Mouse (Mus musculus) kidney, postnatal 0 days (tissue): ENCODE data around the gene Nrg4. TPM values are rescaled to one million over a fixed set of nuclear protein-coding genes. Genes with fewer than 3 reads are reported as not detected.

ENCODE experiments used
- ATAC-seq: fragments of 200-750 bp; cut with Nextera tagmentation; replicated peaks from 2 replicates; pipeline ENCODE4 v1.8.0; 2017; ENCODE audit warnings: low read depth, moderate number of reproducible peaks, moderate TSS enrichment, moderate library complexity; ENCODE audit not compliant: low FRiP score
- DNase-seq: peaks from one replicate; pipeline ENCODE4 v3.0.0-alpha.2; 2016; ENCODE audit warnings: low spot score
- H3K27ac ChIP-seq: fragments of 300-500 bp; sonication (generic); 2 replicates; pipeline ENCODE4 v1.5.1; 2014; ENCODE audit warnings: mild to moderate bottlenecking
- H3K27me3 ChIP-seq: fragments of 300-500 bp; sonication (generic); 2 replicates; pipeline ENCODE4 v1.6.1; 2014; ENCODE audit warnings: low read length, mixed read lengths; ENCODE audit not compliant: insufficient read depth
- H3K36me3 ChIP-seq: fragments of 300-500 bp; sonication (generic); 2 replicates; pipeline ENCODE4 v1.6.1; 2014; ENCODE audit warnings: low read length, mixed read lengths; ENCODE audit not compliant: insufficient read depth
- H3K4me1 ChIP-seq: fragments of 300-500 bp; sonication (generic); replicated peaks from 2 replicates; pipeline ENCODE4 v1.6.1; 2014; ENCODE audit warnings: antibody characterized with exemption, low read length, mixed read lengths; ENCODE audit not compliant: insufficient read depth
- H3K4me2 ChIP-seq: fragments of 300-500 bp; sonication (generic); 2 replicates; pipeline ENCODE4 v1.6.1; 2014; ENCODE audit warnings: mild to moderate bottlenecking, low read length, moderate library complexity, mixed read lengths
- H3K4me3 ChIP-seq: fragments of 300-500 bp; sonication (generic); replicated peaks from 2 replicates; pipeline ENCODE4 v1.5.1; 2014; ENCODE audit warnings: low read depth, low read length
- H3K9ac ChIP-seq: fragments of 300-500 bp; sonication (generic); 2 replicates; pipeline ENCODE4 v1.6.1; 2014; ENCODE audit warnings: low read depth, low read length
- H3K9me3 ChIP-seq: fragments of 300-500 bp; sonication (generic); replicated peaks from 2 replicates; pipeline ENCODE4 v1.6.1; 2016; ENCODE audit warnings: low read length, inconsistent platforms, mixed read lengths
- CTCF ChIP-seq: IDR thresholded peaks from 2 replicates; pipeline ENCODE4 v1.5.1; 2016; ENCODE audit warnings: antibody characterized with exemption, low read depth, mild to moderate bottlenecking, moderate library complexity
- WGBS: fragments of 180-500 bp; shearing (Covaris S2); extraction: QIAGEN DNeasy Blood & Tissue Kit; methylation state at CpG from one replicate; pipeline ENCODE4 v1.1.7; 2014; 5-methylcytosine and 5-hydroxymethylcytosine counted together
- polyA plus RNA-seq: library from polyadenylated mRNA; unstranded; fragments of >200 nt; fragmentation: Nextera tagmentation; extraction: Ambion mirVana; gene quantifications from 2 replicates; pipeline ENCODE4 v1.2.1, GENCODE M21; 2015

The Nrg4 gene
- polyA plus RNA-seq, 1 experiment from 2014 or later = 0.39 TPM

DNA sequence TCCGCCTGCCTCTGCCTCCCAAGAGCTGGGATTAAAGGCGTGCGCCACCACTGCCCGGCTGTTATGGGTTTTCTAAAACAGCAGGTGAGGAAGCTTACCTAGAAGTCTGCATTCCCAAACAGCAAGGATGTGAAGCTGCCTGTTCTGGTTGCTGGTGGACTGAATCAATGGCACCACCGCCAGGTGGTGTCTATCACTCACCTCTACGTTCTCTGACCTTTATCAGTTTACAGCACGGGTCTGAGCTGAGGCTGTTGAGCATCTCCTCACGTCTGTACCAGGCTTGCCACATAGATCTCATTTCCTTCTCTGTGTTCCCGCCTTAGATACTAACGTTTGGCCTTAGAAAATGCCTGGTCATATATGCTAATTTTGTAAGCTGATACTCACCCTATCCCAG, 97.6 kb downstream of the Nrg4 start:
- no peak overlapping the region for H3K9ac ChIP-seq
- H3K36me3 ChIP-seq = peaks cover 9% of the 10 kb centered on the region
- DNase-seq (no peak), ATAC-seq (no peak)
- no peak overlapping the region for H3K4me3 ChIP-seq
- WGBS = 65% methylated on average over 10 of the region's 10 CpGs
- no peak overlapping the region for H3K4me2 ChIP-seq
- no peaks in the 10 kb centered on the region for H3K27me3 ChIP-seq
- no peak for TF ChIP-seq CTCF
- no peaks in the 10 kb centered on the region for H3K9me3 ChIP-seq
- no peak overlapping the region for H3K27ac ChIP-seq
- H3K4me1 ChIP-seq = no peaks in the 10 kb centered on the region

DNA sequence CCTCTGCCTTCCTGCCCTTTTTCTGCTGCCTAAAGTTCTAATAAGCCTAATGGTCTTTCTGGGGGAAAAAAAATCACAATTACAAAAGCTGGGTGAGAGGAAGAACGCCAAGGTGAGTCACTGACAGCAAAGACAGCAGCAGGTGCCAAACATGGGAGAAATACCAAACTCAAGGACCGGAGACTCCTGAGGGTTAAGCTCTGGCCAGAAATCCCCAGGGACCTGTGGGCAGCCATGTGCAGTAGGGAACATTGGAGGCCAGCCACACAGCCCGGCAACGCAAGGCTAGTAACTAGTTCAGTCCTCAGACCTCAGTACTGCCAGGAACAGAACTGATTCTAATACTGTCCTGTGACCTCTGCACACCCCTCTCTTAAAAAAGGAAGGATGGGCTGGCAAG, 98.5 kb downstream of the Nrg4 start:
- DNase-seq = no peak
- H3K27me3 ChIP-seq = no peaks in the 10 kb centered on the region
- H3K4me2 ChIP-seq = no peak overlapping the region
- 78% methylated on average over 4 of the region's 4 CpGs for WGBS
- H3K9me3 ChIP-seq = no peaks in the 10 kb centered on the region
- ATAC-seq = no peak
- TF ChIP-seq CTCF = no peak
- H3K4me1 ChIP-seq = no peaks in the 10 kb centered on the region
- no peak overlapping the region for H3K4me3 ChIP-seq
- H3K36me3 ChIP-seq = peaks cover 17% of the 10 kb centered on the region
- no peak overlapping the region for H3K9ac ChIP-seq
- no peak overlapping the region for H3K27ac ChIP-seq

DNA sequence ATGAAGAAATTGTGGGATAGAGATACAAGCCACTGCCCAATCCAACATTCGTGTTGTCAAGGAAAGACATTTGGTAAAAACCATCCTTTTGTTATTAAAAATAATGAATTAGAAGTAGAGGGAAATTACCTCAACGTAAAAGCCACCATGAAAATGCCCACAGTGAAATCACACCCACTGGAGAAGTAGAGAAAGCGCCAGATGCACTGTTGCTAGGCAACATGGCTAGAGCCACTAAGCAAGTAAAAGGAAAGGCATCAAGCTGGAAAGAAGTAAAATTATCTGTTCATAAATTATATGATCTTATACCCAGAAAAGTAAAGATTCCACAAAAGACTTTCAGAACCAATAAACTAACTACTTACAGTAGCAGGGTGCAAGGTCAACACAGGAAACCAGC, 100.4 kb downstream of the Nrg4 start:
- Histone ChIP-seq H3K9ac (no peak overlapping the region), H3K4me3 (no peak overlapping the region), H3K4me1 (no peaks in the 10 kb centered on the region), H3K9me3 (no peaks in the 10 kb centered on the region), H3K4me2 (no peak overlapping the region), H3K36me3 (peaks cover 35% of the 10 kb centered on the region), H3K27me3 (no peaks in the 10 kb centered on the region), H3K27ac (no peak overlapping the region)
- WGBS = 90% methylated on average over 3 of the region's 3 CpGs
- DNase-seq (no peak), ATAC-seq (no peak)
- no peak for TF ChIP-seq CTCF

DNA sequence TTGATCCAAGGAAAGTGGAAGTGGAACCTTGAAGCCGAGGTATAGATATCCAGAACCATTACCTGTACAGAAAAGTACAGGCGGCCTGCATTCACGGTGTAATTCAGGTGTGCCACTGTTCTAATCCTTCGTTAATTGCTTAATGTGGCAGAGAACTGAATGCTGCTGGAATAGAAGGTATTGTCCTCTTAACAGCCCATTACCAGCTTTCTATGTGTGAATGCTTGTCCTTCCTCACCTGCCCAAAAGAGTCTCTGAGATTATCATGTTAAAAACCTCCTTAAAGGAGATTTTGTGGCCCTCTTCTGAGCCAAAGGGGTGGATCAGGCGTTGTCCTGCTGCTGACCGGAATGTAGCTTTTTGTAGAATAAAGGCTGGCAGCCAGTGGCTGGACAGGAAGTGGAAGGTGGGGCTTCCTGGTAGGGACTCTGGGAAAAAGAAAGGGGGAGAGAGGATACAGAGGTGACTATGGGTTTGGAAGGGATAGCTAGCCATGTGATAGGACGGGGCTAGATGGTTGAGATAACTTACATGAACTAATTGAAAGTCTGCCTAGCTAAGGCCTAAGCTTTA, 101.4 kb downstream of the Nrg4 start:
- DNase-seq (no peak), ATAC-seq (no peak)
- Histone ChIP-seq H3K9ac (no peak overlapping the region), H3K9me3 (no peaks in the 10 kb centered on the region), H3K27me3 (no peaks in the 10 kb centered on the region), H3K4me2 (no peak overlapping the region), H3K27ac (no peak overlapping the region), H3K4me1 (no peaks in the 10 kb centered on the region), H3K4me3 (no peak overlapping the region), H3K36me3 (peaks cover 43% of the 10 kb centered on the region)
- TF ChIP-seq CTCF = no peak
- WGBS = 89% methylated on average over 7 of the region's 7 CpGs

GRCm38 (mm10) chr9:55217381-55217780, 109.3 kb downstream of the Nrg4 start:
- H3K27me3 ChIP-seq = no peaks in the 10 kb centered on the region
- no peak for DNase-seq
- no peak overlapping the region for H3K9ac ChIP-seq
- ATAC-seq = no peak
- H3K36me3 ChIP-seq = peaks cover 70% of the 10 kb centered on the region
- no peak overlapping the region for H3K27ac ChIP-seq
- no peaks in the 10 kb centered on the region for H3K9me3 ChIP-seq
- TF ChIP-seq CTCF = no peak
- no peaks in the 10 kb centered on the region for H3K4me1 ChIP-seq
- 85% methylated on average over 3 of the region's 3 CpGs for WGBS
- H3K4me2 ChIP-seq = no peak overlapping the region
- H3K4me3 ChIP-seq = no peak overlapping the region

DNA sequence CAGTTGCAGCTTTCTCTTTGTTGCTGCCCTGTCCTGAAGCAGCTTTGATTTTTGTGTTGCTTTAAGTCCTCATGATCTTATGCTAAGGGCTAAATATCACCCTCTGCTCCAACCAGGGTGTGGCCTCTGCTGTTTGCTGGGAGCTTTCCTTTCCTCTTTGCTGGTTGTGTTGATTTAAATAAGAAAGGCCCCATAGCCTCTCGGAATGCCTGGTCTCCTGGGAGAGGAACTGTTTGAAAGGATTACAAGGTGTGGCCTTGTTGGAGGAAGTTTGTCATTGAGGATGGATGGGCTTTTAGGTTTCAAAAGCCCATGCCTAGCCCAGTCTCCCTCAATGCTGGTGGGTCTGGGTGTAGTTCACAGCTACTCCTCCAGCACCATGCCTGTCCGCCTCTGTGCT, 110.6 kb downstream of the Nrg4 start:
- Histone ChIP-seq H3K9ac (no peak overlapping the region), H3K9me3 (no peaks in the 10 kb centered on the region), H3K36me3 (peaks cover 58% of the 10 kb centered on the region), H3K4me2 (no peak overlapping the region), H3K4me1 (no peaks in the 10 kb centered on the region), H3K27ac (no peak overlapping the region), H3K27me3 (no peaks in the 10 kb centered on the region), H3K4me3 (no peak overlapping the region)
- ATAC-seq (no peak), DNase-seq (no peak)
- 80% methylated on average over 2 of the region's 2 CpGs for WGBS
- no peak for TF ChIP-seq CTCF

- no peak for TF ChIP-seq CTCF
- Histone ChIP-seq H3K36me3 (peaks cover 55% of the 10 kb centered on the region), H3K4me1 (no peaks in the 10 kb centered on the region), H3K4me3 (no peak overlapping the region), H3K9me3 (no peaks in the 10 kb centered on the region), H3K9ac (no peak overlapping the region), H3K27ac (no peak overlapping the region), H3K4me2 (no peak overlapping the region), H3K27me3 (no peaks in the 10 kb centered on the region)
- DNase-seq (no peak), ATAC-seq (no peak)
- WGBS = 92% methylated on average over 3 of the region's 3 CpGs
These were observed 111.0 kb downstream of the Nrg4 start for GRCm38 (mm10) chr9:55215648-55216047.
